8 mouse cellular contexts compared by ENCODE assay signal in genomic region chr13:49169448-49170207, GRCm38 (mm10). TPM values are rescaled to one million over a fixed set of nuclear protein-coding genes. Genes with fewer than 3 reads are reported as not detected.
DNase-seq lines count a peak whose midpoint lies in the region; ATAC-seq and TF ChIP-seq lines count a peak whose summit lies in the region.
"Had no signal": no experiment of that assay in that cellular context is flagged by ENCODE, and none has a peak within 500 bp of the region (broad histone marks: within the 10 kb centered on the region; RNA-seq: fewer than 3 reads in every experiment).

No protein-coding gene starts in this region.

- no peaks in the 10 kb centered on the region for H3K4me1 ChIP-seq in embryonic facial prominence, embryonic 14.5 days (ENCODE audit: control insufficient read depth, insufficient read depth, low read length)
- H3K4me1 ChIP-seq in kidney, embryonic 15.5 days = peaks cover 25% of the 10 kb centered on the region
- H3K4me1 ChIP-seq in liver, adult 2 months (ENCODE audit: control insufficient read depth, insufficient read depth, low read length) = peaks cover 3% of the 10 kb centered on the region; the same call in 1 of the 2 replicates

- H3K36me3 ChIP-seq in embryonic facial prominence, embryonic 14.5 days (ENCODE audit: control insufficient read depth, insufficient read depth, low read length) = no peaks in the 10 kb centered on the region
- no peaks in the 10 kb centered on the region for H3K36me3 ChIP-seq in kidney, embryonic 15.5 days
- no peaks in the 10 kb centered on the region for H3K36me3 ChIP-seq in liver, adult 2 months (ENCODE audit: control insufficient read depth, insufficient read depth, low read length)

- 17% methylated on average over 17 of the region's 17 CpGs for WGBS in embryonic facial prominence, embryonic 14.5 days
- 17% methylated on average over 17 of the region's 17 CpGs for WGBS in kidney, embryonic 15.5 days
- 13% methylated on average over 17 of the region's 17 CpGs for WGBS in liver, adult 2 months

- no peaks in the 10 kb centered on the region for H3K9me3 ChIP-seq in embryonic facial prominence, embryonic 14.5 days (ENCODE audit: control insufficient read depth, low read length)
- H3K9me3 ChIP-seq in kidney, embryonic 15.5 days (replicated peaks) = no peaks in the 10 kb centered on the region

- peak; percentile 97 for TF ChIP-seq CTCF in liver, adult 2 months (IDR thresholded peaks at IDR 0.05; ENCODE audit: low read depth, low read length)

- DNase-seq in adrenal gland, postnatal 14 days = peak; percentile 96
- DNase-seq in embryonic facial prominence, embryonic 14.5 days (ENCODE audit: low spot score) = peak; percentile 72
- peak; percentile 62 to 84 for DNase-seq in heart, adult 9 months (ENCODE audit: low spot score in 2 of 2)
- DNase-seq in liver, adult 2 months (ENCODE audit: extremely low read depth, low read depth, low spot score) = peak; percentile 77
- DNase-seq in naive thymus-derived CD4-positive, alpha-beta T cell, adult 2 months (ENCODE audit: low read depth) = peak; percentile 76
- peak; percentile 40 to 47 for DNase-seq in spleen, postnatal 36 days (ENCODE audit: low spot score in 2 of 2)

- TF ChIP-seq POLR2A in liver, adult 2 months (IDR thresholded peaks at IDR 0.05; ENCODE audit: extremely low read depth, insufficient read depth, low read length) = no peak

- no peaks in the 10 kb centered on the region for H3K27me3 ChIP-seq in embryonic facial prominence, embryonic 14.5 days (replicated peaks; ENCODE audit: control insufficient read depth, insufficient read depth, low read length)
- H3K27me3 ChIP-seq in kidney, embryonic 15.5 days = no peaks in the 10 kb centered on the region
- no peaks in the 10 kb centered on the region for H3K27me3 ChIP-seq in liver, adult 2 months (ENCODE audit: control insufficient read depth, insufficient read depth, low read length)

- H3K27ac ChIP-seq in embryonic facial prominence, embryonic 14.5 days (replicated peaks; ENCODE audit: low read depth, low read length) = no peak overlapping the region
- H3K27ac ChIP-seq in kidney, embryonic 15.5 days = no peak overlapping the region
- H3K27ac ChIP-seq in liver, adult 2 months (replicated peaks; ENCODE audit: insufficient read depth, low read depth, low read length) = no peak overlapping the region

- H3K4me3 ChIP-seq in embryonic facial prominence, embryonic 14.5 days (ENCODE audit: low read depth, low read length) = no peak overlapping the region
- H3K4me3 ChIP-seq in kidney, embryonic 15.5 days (replicated peaks) = no peak overlapping the region
- H3K4me3 ChIP-seq in liver, adult 2 months (ENCODE audit: insufficient read depth, low read depth, low read length) = no peak overlapping the region
- H3K4me3 ChIP-seq: myocyte had no signal

- no peak overlapping the region for H3K4me2 ChIP-seq in embryonic facial prominence, embryonic 14.5 days (ENCODE audit: low read depth, low read length)
- no peak overlapping the region for H3K4me2 ChIP-seq in kidney, embryonic 15.5 days

- H3K9ac ChIP-seq in embryonic facial prominence, embryonic 14.5 days (ENCODE audit: low read depth, low read length) = no peak overlapping the region
- no peak overlapping the region for H3K9ac ChIP-seq in kidney, embryonic 15.5 days
- H3K9ac ChIP-seq in liver, adult 2 months (ENCODE audit: low read depth, low read length) = no peak overlapping the region

- ATAC-seq in embryonic facial prominence, embryonic 14.5 days (ENCODE audit: low read depth) = peak; percentile 64
- peak; percentile 76 for ATAC-seq in kidney, embryonic 15.5 days (replicated peaks; ENCODE audit: low FRiP score)

- H3K79me2 ChIP-seq in liver, adult 2 months (ENCODE audit: control insufficient read depth, insufficient read depth, low read length) = no peaks in the 10 kb centered on the region

RNA-seq across cellular contexts. Expression of gene Ninj1, which starts 17.7 kb away (rescaled TPM):
- 69.8 and 83.7 TPM in 2 replicates for total RNA-seq in adrenal gland, postnatal 14 days (2021)
- polyA plus RNA-seq in embryonic facial prominence, embryonic 14.5 days (2014; fragmentation: Nextera tagmentation; extraction: Ambion mirVana) = 62.4 and 65.0 TPM in 2 replicates
- 57.5 and 59.8 TPM in 2 replicates for polyA plus RNA-seq in kidney, embryonic 15.5 days (2015; fragmentation: Nextera tagmentation; extraction: Ambion mirVana)
- 178 TPM in 2 replicates for total RNA-seq in liver, adult 2 months (2014; rRNA removed)
- polyA plus RNA-seq in liver, adult 2 months (2012; rRNA removed) = 1,040 and 1,373 TPM in 2 replicates

RNA-seq across cellular contexts. Expression of gene Wnk2, which starts 21.8 kb away (rescaled TPM):
- total RNA-seq in adrenal gland, postnatal 14 days (2021) = 2.6 and 3.3 TPM in 2 replicates
- 3.1 and 3.3 TPM in 2 replicates for polyA plus RNA-seq in embryonic facial prominence, embryonic 14.5 days (2014; fragmentation: Nextera tagmentation; extraction: Ambion mirVana)
- 1.2 and 1.4 TPM in 2 replicates for polyA plus RNA-seq in kidney, embryonic 15.5 days (2015; fragmentation: Nextera tagmentation; extraction: Ambion mirVana)
- total RNA-seq in liver, adult 2 months (2014; rRNA removed) = 0.07 and 0.09 TPM in 2 replicates
- polyA plus RNA-seq in liver, adult 2 months (2012; rRNA removed) = 0.15 and 0.16 TPM in 2 replicates
- polyA plus RNA-seq: myocyte had no signal

RNA-seq across cellular contexts. Expression of gene Card19, which starts 46.2 kb away (rescaled TPM):
- total RNA-seq in adrenal gland, postnatal 14 days (2021) = 60.3 and 60.6 TPM in 2 replicates
- 65.1 and 68.7 TPM in 2 replicates for polyA plus RNA-seq in embryonic facial prominence, embryonic 14.5 days (2014; fragmentation: Nextera tagmentation; extraction: Ambion mirVana)
- polyA plus RNA-seq in kidney, embryonic 15.5 days (2015; fragmentation: Nextera tagmentation; extraction: Ambion mirVana) = 45.7 and 47.2 TPM in 2 replicates
- total RNA-seq in liver, adult 2 months (2014; rRNA removed) = 11.2 and 15.3 TPM in 2 replicates
- polyA plus RNA-seq in liver, adult 2 months (2012; rRNA removed) = 35.4 and 38.0 TPM in 2 replicates

Comparison
In these comparisons a context has a peak if more than half of its experiments do, and no peak if none do; other contexts are left out.
1. DNase-seq: peak in every context shown above with its lines; median percentile 96 in adrenal gland, postnatal 14 days; 77 in liver, adult 2 months; 76 in naive thymus-derived CD4-positive, alpha-beta T cell, adult 2 months; 73 in heart, adult 9 months; 72 in embryonic facial prominence, embryonic 14.5 days; 44 in spleen, postnatal 36 days.
2. RNA of gene Ninj1, which starts 17.7 kb away (polyA plus RNA-seq): 1,040 to 1,373 TPM in liver, adult 2 months; 62.4 to 65.0 TPM in embryonic facial prominence, embryonic 14.5 days and 57.5 to 59.8 TPM in kidney, embryonic 15.5 days; every median in the first group is over 10 times any median in the second.